Mouse (Mus musculus): Measurements from ENCODE around the gene Cenpk.
"Not testable (repeated sequence)": the region's sequence is repeated elsewhere in the genome, so short reads cannot be mapped to it uniquely, and the experiment has no call there.

Gene Cenpk

GRCm38 (mm10) chr13:104228384-104229066, at the start of gene Cenpk, which contains the start of gene Ppwd1:
Gene Cenpk, plus strand, starts transcription at chr13:104228611.
Gene Ppwd1, minus strand, starts transcription at chr13:104228843.
- peak; percentile 98 for DNase-seq

DNA sequence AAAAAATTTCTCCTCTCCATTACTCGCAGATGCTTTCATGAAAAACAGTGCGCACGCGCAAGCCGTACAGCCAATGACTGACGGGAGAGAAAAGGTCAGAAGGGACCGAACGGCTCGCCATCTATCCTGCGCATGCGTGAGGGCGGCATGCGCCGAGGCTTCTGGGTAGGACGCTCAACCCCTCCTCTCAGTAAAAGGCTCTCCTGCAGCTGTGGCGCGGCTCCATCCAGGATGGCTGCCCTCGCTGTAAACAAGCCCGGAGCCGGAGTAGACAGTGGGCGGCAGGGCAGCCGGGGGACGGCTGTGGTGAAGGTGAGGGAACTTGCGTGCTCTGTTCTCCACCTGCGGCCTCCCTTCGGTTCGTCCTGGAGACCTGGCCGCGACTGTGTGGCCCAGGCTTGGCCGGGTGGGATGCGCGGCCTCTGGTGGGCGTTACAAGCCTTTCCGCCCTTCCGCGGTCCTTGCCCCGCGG, 49.7 kb upstream of the Cenpk start, which contains the start of gene Trim23:
Trim23 (plus strand) TSS at position 148 of the 472 bp plus-strand sequence.
- DNase-seq = peak; percentile 96

DNA sequence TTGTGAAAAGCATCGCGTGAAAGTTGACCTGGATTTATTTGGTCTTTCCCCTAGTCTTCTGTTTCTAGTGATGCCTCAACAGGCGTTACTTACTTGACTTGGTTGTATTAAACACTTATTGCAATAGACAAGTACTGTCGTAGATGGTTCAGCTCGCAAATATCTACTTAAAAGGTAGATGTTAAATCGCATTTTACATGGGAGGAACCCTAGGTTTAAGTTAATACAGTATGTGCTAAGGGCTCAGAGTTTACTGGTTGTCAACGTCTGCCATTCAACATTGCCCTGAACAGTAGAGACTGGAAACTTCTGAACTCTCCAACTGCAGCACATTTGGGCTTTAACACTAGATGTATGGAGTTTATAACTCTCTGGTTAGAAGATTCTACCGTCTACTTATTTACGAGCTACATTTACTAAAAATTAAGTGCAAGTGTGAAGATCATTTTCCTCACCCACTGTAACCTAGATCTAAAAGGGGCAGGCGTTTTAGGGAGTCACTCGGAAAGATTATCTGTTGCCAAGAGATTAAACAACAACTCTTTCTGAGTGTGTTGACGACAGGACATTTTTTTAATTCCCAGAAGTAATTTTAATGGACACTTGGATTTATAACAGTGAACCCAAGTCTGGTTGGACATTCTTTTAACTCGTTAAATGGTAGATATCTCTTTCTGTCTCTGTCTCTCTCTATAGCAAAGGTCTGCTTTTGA, 49.1 kb upstream of the Cenpk start:
- no peak for DNase-seq

GRCm38 (mm10) chr13:104187357-104187756, 41.1 kb upstream of the Cenpk start:
- DNase-seq = no peak

DNA sequence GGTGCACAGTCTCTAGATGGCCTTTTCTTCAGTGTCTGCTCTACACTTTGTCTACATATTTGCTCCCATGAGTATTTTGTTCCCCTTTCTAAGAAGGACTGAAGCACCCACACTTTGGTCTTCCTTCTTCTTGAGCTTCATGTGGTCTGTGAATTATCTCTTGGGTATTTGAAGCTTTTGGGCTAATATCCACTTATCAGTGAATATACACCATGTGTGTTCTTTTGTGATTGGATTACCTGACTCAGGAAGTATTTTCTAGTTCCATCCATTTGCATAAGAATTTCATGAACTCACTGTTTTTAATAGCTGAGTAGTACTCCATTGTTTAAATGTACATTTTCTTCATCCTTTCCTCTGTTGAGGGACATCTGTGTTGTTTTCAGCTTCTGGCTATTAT, 32.5 kb upstream of the Cenpk start:
- not testable (repeated sequence) for DNase-seq

GRCm38 (mm10) chr13:104204313-104204712, 24.1 kb upstream of the Cenpk start:
- DNase-seq = no peak

DNA sequence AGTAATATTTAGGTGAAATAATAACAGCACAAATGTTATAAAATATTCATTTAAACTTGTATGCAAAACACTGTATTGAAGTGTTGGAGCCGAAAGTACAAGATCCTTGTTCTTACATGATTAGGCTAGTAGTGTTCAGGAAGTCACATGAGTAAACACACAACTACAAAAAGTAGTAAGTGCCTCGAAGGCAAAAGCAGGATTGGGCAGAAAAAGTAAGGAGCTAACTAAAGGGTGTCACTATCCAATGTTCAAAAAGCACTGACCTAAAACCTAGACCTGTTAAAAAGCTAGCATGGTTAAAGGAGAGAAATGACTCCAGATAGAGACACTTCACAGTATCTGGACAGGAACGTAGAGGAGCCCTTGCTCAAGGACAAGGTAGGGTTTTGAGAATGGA, 933 bp upstream of the Cenpk start:
- DNase-seq = no peak

DNA sequence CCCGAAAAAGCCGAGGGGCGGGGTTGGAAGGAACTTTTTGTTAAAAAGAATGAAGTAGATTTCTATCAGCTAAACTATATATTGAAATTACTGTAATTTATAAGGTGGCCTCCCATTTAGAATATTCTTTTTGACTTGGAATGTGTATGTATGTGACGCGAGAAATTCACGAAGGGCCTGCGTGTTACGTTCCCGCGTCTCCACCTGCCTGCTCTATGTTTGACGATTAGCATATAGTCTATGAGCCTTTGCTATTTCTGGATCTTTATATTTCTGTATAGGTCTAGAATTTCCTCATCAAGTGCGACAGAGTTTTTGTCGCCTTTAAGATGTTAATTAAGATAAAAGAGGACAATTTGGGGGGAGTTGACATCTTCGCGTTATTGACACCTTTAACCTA, 770 bp downstream of the Cenpk start:
- no peak for DNase-seq

DNA sequence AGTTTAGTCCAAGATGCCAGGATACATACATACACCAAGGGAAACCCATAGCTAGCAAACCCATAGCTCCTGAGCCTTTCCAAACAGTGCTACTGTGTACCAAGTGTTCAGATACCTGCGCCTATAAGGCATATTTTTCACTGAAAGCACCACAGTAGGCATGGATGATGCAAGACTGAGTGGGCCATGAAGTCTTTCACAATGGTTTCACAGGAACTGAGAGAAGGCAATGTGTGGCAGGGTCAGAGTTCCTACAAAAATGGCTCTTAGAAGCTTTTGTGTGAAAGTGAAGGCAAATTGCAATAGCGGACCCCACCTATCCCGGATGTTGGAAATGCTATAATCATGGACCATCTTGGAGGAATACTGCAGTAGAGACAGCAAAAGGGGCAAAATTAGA, 30.6 kb downstream of the Cenpk start:
- no peak for DNase-seq

DNA sequence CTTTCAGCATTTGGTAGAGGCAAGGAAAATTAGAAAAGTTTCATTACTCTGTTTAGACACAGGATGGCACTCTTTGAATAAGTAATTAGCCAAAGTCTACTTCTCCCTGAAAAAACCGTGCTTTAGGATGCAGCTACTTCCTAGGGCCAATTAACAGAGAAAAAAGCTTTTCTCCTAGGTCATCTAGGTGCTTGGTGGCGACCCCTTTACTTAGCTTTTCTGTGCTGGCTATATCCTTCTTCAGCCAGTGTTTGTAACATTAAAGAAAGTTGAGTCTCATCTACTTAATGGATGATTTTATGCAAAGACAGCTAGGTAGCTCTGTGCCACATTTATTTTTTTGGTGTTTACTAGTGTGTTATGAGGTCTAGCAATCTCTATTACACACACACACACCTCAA, 56.6 kb downstream of the Cenpk start:
- no peak for DNase-seq

GRCm38 (mm10) chr13:104285737-104286311, 57.4 kb downstream of the Cenpk start:
- DNase-seq = peak; percentile 7

GRCm38 (mm10) chr13:104286336-104286735, 57.9 kb downstream of the Cenpk start:
- DNase-seq = no peak

DNA sequence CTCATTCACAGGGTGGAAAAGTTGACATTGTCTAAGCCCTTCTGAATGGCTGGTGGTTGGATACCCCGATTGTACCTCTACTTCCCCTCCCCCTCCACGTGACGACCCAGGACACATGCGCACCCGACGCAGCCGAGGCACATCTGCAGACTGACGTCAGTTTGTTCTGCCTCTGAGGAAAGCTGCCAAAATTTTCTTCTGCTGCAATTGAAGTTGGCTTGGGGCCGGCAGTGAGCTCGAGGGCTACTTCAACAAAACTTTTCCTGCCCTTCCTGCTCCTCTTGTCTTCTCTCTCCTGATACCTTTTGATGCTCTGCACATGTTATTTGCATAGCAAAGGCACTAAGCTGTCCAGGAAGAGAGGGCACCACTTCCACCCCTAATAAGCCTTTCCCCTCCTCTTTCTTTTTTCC, 58.5 kb downstream of the Cenpk start:
- DNase-seq = peak; percentile 80

DNA sequence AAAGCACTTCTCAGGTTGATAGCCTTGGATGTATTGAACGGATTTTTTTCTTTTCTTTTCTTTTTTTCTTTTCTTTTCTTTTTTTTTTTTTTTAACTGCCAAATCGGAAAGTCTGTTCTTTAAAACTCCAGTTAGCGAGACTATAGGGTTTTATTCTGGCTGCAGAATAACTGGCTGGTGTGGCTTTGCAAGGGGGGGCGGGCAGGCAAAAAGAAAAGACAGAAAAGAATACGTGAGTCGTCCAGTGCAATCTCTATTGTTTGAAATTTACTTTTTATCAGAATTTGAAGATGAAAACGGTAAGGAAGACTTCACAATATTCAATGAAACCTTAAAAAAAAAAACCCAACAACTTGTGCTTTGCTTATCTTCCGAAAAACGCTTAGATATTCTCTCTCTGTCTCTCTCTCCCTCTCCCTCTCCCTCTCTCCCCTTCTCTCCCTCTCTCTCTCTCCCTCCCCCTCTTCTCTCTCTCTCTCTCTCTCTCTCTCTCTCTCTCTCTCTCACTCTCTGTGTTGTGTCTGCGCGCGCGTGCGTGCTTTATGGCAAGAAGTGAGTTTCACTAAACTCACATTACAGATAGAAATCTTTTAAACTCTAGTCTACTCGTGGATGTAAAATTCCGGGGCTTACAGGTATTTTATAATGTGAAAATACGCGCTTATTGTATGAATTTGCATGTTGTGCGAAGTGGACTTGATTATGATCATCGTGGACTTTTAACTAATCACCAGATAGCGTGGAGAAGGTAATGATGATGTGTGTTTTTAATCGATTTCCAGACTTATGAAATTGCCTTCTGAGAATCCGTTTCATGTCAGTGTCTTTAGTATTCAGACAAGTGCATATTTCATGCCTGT, 59.2 kb downstream of the Cenpk start, which contains the start of gene Adamts6:
Adamts6 (plus strand) TSS at position 470 of the 860 bp plus-strand sequence.
- DNase-seq = no peak

DNA sequence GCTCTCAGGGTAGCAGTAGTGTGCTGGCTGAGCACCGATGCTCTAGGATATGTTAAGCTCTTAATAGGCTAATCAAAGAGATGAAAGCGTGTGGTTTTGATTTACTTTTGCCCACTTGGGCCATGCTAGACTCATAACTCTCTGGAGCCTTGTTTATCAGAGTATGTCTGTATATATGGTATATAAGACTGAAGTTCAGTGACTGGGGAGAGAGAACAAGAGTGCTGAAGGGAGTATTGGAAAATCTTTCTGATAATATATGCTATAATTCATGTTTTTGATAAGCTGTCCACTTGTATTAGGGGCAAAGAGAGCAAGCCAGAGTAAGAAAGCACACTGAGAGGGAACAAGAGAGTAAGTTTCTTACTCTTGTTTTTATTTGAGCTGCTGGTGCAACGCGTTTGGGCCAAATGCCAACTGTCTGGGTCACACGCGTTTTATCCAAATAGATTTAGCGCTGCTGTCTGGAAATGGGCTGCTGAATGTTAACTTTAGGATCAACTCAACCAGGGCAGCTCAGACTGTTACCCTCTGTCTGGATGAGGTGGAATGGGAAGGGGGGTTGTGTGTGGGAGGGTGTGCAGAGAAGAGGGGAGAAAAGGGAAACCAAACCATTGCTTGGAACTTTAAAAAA, 59.9 kb downstream of the Cenpk start:
- peak; percentile 12 for DNase-seq

- DNase-seq = no peak
Measured at GRCm38 (mm10) chr13:104289176-104289575, 60.8 kb downstream of the Cenpk start.

GRCm38 (mm10) chr13:104295472-104295871, 67.1 kb downstream of the Cenpk start:
- DNase-seq = no peak
